Mouse (Mus musculus) sigmoid colon, adult 10 weeks (tissue): Measurements from ENCODE around the gene Prss30. TPM values are rescaled to one million over a fixed set of nuclear protein-coding genes. Genes with fewer than 3 reads are reported as not detected.

Experiments used
- polyA plus RNA-seq: library from polyadenylated mRNA; stranded (reverse); fragments of 350-450 nt; fragmentation: Illumina TruSeq; extraction: RNeasy Lipid Tissue Mini Kit (QIAGEN cat#74804); gene quantifications from one replicate; pipeline ENCODE4 v1.2.3, GENCODE M21; 2014; ENCODE audit warnings: low read depth, low replicate concordance

Prss30 gene
- polyA plus RNA-seq: 32.7 TPM

GRCm38 (mm10) chr17:23980297-23980909 lies at the start of gene Prss30:
Prss30 (minus strand) TSS chr17:23980566.

GRCm38 (mm10) chr17:23997901-23998300 lies 17.5 kb upstream of the Prss30 start, which contains the start of gene Prss22:
Prss22 (minus strand) TSS chr17:23998100.

GRCm38 (mm10) chr17:23955174-23955573 lies 25.2 kb downstream of the Prss30 start, which contains the start of gene Sbpl:
Sbpl (minus strand) TSS chr17:23955274.

GRCm38 (mm10) chr17:23941372-23941771 lies 39.0 kb downstream of the Prss30 start, which contains the start of gene Sbp:
Sbp (plus strand) TSS chr17:23941672.

Other genes starting within 250 kb of the Prss30 start
- 20.3 TPM for gene Paqr4, start 239.7 kb downstream of the Prss30 start, polyA plus RNA-seq
- gene Kremen2, start 234.7 kb downstream of the Prss30 start, polyA plus RNA-seq: 0.41 TPM
- 1.2 TPM for gene Flywch1, start 209.0 kb downstream of the Prss30 start, polyA plus RNA-seq
- 1.5 TPM for gene Flywch2, start 194.5 kb downstream of the Prss30 start, polyA plus RNA-seq
- 275 TPM for gene Srrm2, start 190.0 kb downstream of the Prss30 start, polyA plus RNA-seq
- 15.1 TPM for gene Elob, start 151.4 kb downstream of the Prss30 start, polyA plus RNA-seq
- not detected for gene Prss33, start 144.5 kb downstream of the Prss30 start, polyA plus RNA-seq
- 115 TPM for gene Prss32, start 136.7 kb downstream of the Prss30 start, polyA plus RNA-seq
- 1.9 TPM for gene Prss41, start 136.4 kb downstream of the Prss30 start, polyA plus RNA-seq
- gene Prss21, start 112.5 kb downstream of the Prss30 start, polyA plus RNA-seq: not detected
- not detected for gene Dcpp1, start 99.7 kb downstream of the Prss30 start, polyA plus RNA-seq
- not detected for gene Dcpp2, start 99.7 kb downstream of the Prss30 start, polyA plus RNA-seq
- gene Dcpp3, start 63.1 kb downstream of the Prss30 start, polyA plus RNA-seq: not detected
- gene Sbp, start 38.9 kb downstream of the Prss30 start, polyA plus RNA-seq: not detected
- gene Sbpl, start 25.3 kb downstream of the Prss30 start, polyA plus RNA-seq: not detected
- gene Prss22, start 17.5 kb upstream of the Prss30 start, polyA plus RNA-seq: not detected
- gene Prss27, start 57.6 kb upstream of the Prss30 start, polyA plus RNA-seq: not detected
- 96.7 TPM for gene Kctd5, start 92.9 kb upstream of the Prss30 start, polyA plus RNA-seq
- gene Pdpk1, start 170.4 kb upstream of the Prss30 start, polyA plus RNA-seq: 58.3 TPM
- 1.7 TPM for gene Amdhd2, start 183.2 kb upstream of the Prss30 start, polyA plus RNA-seq
- gene Atp6v0c, start 189.1 kb upstream of the Prss30 start, polyA plus RNA-seq: 41.7 TPM
- gene Tbc1d24, start 225.0 kb upstream of the Prss30 start, polyA plus RNA-seq: 21.1 TPM
- gene Ntn3, start 229.0 kb upstream of the Prss30 start, polyA plus RNA-seq: 0.16 TPM
- gene Tedc2, start 240.3 kb upstream of the Prss30 start, polyA plus RNA-seq: 2.2 TPM